Mouse (Mus musculus) embryo, embryonic 11 days (tissue): ENCODE measurements at regions not wholly inside any gene's neighbourhood (a gene's known extent, or its start where the extent isn't known, plus 50 kb on each side); places are given as distances from the start of the nearest gene placed in this dataset.
A peak's percentile ranks its signal among the peaks of the same experiment; 100 is the strongest.

Source experiments
- DNase-seq: peaks from one replicate; pipeline ENCODE4 v3.0.0-alpha.2; 2015

DNA sequence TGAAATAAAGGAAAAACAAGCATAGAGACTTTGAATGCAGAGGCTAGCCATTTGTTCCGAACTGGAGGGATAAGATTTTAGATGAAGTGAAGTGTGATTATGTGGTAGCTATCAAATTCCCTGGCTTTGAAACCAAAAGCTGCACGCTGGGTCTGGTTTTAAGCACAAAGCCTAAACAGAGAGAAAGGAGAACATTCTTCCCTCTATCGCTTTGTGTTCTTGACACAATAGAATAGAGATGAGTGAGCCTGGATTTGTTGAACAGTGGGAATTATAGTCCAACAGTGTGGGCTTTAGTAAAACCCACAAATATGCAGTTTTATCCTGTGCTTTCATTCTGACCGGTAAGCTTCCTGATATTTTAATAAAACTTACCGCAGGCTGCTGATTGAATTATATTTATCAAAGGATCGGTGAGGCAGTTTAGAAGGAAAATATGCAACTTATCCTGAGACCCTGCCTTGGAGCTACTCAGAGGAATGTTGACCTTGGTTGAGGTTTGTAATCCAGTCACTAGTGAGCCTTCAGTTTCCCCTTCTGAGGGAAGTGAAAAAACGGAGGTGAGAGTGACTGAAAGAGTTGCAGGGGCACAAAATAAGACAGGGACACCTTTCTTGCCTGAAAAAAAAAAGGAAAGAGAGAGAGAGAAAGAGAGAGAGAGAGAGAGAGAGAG is 481.7 kb upstream of the Tenm4 start:
- peak; percentile 41 for DNase-seq

DNA sequence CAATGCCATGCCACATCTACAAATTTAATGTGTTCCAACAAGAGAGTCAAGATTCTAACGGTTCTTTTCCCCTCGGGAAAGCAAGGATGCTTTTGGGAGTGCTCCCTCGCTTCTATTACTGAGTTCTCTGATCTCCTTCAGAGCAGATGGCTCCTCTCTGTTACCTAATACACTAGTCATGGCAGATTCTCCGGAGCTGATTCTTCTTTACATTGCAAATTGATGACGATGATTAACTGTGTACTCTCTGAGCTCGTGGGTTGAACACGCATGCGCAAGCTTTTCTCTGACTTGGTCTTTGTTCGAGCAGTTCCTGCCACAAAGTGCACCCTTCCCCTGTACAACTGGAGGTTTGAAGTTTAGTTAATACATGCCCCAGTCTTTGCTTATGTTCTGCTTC is 471.5 kb upstream of the Tenm4 start:
- DNase-seq: no peak

GRCm38 (mm10) chr7:95710088-95710487 is 461.0 kb upstream of the Tenm4 start:
- DNase-seq: no peak

DNA sequence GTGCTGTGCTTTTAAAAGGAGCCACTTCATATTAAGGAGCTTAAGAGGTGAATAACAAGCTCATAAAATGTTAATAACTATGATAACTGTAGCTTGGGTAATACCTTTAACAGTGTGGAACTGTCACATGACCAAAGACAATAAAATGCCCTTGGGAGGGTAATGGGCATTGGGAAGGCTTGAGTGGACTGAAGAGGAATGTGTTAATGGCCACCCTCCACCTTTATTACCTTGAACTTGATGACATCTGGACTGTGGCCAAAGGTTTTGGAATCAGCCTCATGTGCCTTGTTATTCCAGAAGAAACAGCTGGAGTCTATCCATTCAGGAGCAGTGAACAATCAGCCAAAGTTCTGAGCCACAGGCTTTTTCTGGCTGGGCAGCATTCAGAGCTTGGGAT is 451.0 kb upstream of the Tenm4 start:
- no peak for DNase-seq

GRCm38 (mm10) chr7:95725716-95726487 is 445.1 kb upstream of the Tenm4 start:
- no peak for DNase-seq

DNA sequence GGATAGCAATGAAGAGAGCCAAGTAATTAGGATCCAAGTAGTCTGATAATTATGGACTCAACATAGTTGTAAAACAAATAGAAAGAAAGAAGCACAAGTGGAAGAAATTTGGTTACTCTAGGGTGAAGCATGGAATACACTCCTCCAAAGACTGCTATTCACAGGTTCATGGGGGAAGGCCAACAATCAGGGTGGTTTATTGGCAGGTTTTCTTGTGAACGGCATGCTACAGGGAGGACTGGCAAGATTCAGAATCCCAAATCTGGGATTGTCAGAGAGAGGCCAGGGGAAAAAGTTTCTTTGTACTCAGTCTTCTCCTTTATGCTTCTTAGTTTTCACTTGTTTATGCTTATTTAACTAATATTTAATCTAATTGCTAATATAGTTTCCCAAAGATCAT is 437.2 kb upstream of the Tenm4 start:
- DNase-seq: no peak

DNA sequence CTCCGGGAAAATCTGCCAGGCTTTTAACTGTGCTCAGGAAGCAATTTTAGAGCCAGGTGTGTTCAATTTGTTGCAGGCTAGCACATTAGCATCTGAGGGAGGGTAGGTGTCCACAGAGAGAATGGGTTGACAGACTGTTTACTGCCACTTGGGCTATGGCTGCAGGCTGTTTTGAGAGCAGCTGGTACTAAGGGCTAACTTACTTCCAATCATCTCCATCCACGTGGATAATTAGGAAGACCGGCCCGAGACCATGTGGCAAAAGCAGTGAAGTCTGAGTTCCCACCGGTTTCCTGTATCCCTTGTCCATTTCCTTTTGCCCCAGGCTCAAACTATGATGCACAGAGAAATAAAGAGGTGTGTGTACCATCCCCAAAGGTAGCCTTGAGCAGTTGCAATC is 436.5 kb upstream of the Tenm4 start:
- DNase-seq: peak; percentile 29

DNA sequence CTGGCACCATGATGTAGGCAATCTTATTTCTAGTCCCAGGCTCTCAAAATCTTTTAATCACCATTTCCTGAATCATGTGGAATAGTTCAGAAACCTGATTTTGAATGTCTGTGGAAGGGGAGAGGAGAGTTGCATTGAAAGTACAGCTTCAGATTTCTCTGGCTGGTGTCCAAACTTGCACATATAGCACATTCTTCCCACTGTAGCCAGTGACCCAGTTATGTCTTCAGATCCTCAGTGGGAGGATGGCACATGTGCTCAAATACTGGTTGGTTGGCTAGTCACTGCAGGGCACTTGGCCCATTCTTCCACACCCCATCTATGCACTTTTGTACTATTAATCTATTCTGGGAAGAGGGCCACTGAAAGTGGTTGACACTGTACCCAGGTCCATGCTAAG is 434.3 kb upstream of the Tenm4 start:
- DNase-seq: no peak

- DNase-seq: no peak
Measured at GRCm38 (mm10) chr7:95738725-95739245, 432.3 kb upstream of the Tenm4 start.

DNA sequence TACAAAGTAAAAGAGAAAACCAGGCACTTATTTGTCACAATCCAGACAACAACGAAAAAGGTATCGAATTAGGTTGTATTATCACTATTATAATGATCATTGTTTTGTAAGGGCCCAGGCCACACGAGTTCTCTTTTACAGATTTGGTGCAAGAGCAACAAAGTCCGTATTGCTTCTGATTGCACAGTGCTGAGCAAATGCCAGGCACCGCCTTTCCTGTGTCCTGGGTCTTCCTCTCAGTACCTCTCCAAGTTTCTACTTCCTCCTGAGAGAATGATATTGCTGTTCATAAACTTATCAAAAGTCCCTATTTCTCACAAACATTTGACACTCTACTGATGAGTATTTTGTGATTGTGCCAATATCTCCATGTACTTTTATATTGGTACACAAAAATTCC is 431.3 kb upstream of the Tenm4 start:
- DNase-seq: no peak

GRCm38 (mm10) chr7:95758375-95758774 is 412.7 kb upstream of the Tenm4 start:
- DNase-seq: no peak

GRCm38 (mm10) chr7:95760945-95761661 is 409.9 kb upstream of the Tenm4 start:
- peak; percentile 18 for DNase-seq

GRCm38 (mm10) chr7:95766356-95767150 is 404.5 kb upstream of the Tenm4 start:
- no peak for DNase-seq

DNA sequence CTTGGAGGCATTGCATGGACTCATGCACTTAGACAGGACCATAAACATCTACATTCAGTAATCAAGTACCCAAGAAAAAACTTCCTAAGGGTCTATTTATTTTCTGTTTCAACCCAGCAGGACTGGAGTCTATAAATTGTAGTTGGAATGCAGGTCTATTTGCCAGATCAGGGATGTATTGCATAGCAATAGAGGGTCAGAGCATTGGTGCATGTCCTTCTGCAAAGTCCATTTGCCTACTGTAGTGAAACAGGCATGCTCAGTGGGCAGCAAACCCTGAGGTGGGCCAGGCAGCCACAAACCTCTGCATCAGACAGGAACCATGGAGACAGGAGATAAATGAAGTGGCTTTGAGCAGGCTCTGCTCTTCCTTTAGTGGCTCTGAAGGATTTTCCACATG is 386.5 kb upstream of the Tenm4 start:
- DNase-seq: no peak

GRCm38 (mm10) chr7:95787543-95787942 is 383.5 kb upstream of the Tenm4 start:
- DNase-seq: no peak

DNA sequence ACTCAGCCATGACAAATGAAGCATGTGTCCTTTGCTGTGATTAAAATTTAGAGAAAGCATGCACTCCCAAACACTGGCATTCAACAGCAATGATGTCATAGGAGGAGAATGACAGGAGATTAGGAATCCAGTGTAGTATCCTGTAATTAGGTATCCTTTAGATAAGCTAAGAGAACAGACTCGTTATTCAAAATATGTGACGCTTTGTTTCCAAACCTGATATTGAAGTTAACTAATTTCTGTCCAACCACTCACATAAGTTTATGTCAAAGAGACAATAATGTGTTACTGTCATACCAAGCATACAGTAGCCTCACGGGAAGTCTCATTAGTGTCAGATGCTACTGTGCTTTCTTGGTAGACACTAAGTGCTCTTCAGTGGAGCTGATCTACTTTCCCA is 383.1 kb upstream of the Tenm4 start:
- no peak for DNase-seq

DNA sequence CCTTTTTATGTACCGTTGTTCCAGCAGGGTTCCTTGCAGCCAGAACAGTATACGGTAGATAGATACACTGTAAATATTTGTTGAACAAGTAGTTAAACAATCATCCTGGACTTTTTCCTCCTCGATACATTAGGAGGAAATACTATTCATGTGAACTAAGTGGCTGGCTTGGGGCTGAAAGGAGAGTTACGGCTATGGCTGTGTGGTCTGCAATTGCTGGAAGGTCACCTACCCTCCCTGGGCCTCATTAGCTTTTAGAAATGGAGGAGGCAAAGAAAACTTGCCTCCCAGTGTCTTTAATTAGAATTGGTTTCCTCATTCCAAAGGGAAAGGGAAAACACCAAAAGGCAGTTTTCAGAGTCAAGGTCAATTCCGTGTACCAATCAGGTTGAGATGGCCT is 381.6 kb upstream of the Tenm4 start:
- no peak for DNase-seq

GRCm38 (mm10) chr7:95799022-95799421 is 372.0 kb upstream of the Tenm4 start:
- no peak for DNase-seq

DNA sequence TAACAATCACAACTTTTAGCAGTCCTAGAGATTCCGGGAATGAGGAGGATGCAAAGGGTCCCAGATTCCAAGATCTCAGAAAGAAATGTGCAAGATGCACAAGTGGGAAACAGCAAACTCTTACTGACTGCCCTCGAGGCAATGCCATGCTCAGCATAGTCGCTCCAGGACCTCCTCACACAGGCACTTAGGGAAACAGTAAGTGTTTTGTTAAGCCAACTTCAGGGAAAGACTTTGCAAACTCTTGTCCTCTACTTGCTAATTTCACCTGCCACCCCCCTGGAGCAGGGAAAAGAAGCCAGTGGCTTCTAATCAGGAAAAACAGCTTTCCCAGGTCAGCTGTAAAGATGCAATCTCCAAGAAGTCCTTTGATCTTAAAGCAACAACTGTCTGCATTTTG is 361.4 kb upstream of the Tenm4 start:
- peak; percentile 9 for DNase-seq

DNA sequence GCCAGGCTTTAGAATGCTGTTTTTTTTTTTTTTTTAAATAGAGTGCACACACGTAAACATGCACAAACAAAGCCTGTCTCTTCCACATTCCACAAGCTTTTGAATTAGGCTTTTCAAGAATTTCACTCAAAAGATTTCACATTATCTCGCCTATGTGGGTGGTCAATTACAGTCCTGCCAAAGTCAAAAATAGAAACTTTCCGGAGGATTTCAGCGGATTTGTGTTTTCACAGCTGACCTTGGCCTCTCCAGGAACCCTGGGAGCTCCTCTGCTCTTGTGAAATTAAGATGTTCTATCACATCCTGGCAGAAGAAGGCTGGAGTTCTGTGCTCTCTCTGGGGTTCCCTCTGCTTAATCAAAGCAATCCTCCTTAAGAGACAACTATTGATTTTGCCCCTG is 360.9 kb upstream of the Tenm4 start:
- peak; percentile 44 for DNase-seq

- DNase-seq: peak; percentile 41
Measured at GRCm38 (mm10) chr7:95814865-95815264, 356.2 kb upstream of the Tenm4 start.

- no peak for DNase-seq
Measured at GRCm38 (mm10) chr7:95823539-95823938, 347.5 kb upstream of the Tenm4 start.

- no peak for DNase-seq
Measured at GRCm38 (mm10) chr7:95829889-95830288, 341.2 kb upstream of the Tenm4 start.
